Mouse (Mus musculus): ENCODE measurements around the gene Mdga1.

- TF ChIP-seq GATA1 (IDR thresholded peaks at IDR 0.05; ENCODE audit: low read length) (no peak), TAL1 (IDR thresholded peaks at IDR 0.05; ENCODE audit: low read length) (no peak)
Observed at GRCm38 (mm10) chr17:29834333-29834732, 135.6 kb downstream of the Mdga1 start.

All from erythroblast, embryonic 14.5 days (primary cell).